Mouse (Mus musculus) heart, embryonic 16.5 days (tissue): ENCODE results near the gene Nucb1. TPM values are rescaled to one million over a fixed set of nuclear protein-coding genes. Genes with fewer than 3 reads are reported as not detected.
"Not testable (repeated sequence)": the region's sequence is repeated elsewhere in the genome, so short reads cannot be mapped to it uniquely, and the experiment has no call there.

Experiments used
- ATAC-seq: fragments of 200-750 bp; cut with Nextera tagmentation; replicated peaks from 2 replicates; pipeline ENCODE4 v1.8.0; 2017; ENCODE audit warnings: moderate number of reproducible peaks; ENCODE audit not compliant: insufficient read depth, low FRiP score; ENCODE audit errors: extremely low read depth
- H3K27ac ChIP-seq: fragments of 300-500 bp; sonication (generic); 2 replicates; pipeline ENCODE4 v1.5.1; 2014; ENCODE audit warnings: mild to moderate bottlenecking, low read length, control low read depth, moderate library complexity
- H3K27me3 ChIP-seq: fragments of 300-500 bp; sonication (generic); 2 replicates; pipeline ENCODE4 v1.6.1; 2014; ENCODE audit warnings: low read length, mixed read lengths; ENCODE audit not compliant: control insufficient read depth, insufficient read depth
- H3K36me3 ChIP-seq: fragments of 300-500 bp; sonication (generic); 2 replicates; pipeline ENCODE4 v1.6.1; 2014; ENCODE audit not compliant: control insufficient read depth, insufficient read depth
- H3K4me1 ChIP-seq: fragments of 300-500 bp; sonication (generic); 2 replicates; pipeline ENCODE4 v1.6.1; 2014; ENCODE audit warnings: low read length, mixed read lengths; ENCODE audit not compliant: control insufficient read depth, insufficient read depth
- H3K4me2 ChIP-seq: fragments of 300-500 bp; sonication (generic); 2 replicates; pipeline ENCODE4 v1.6.1; 2014; ENCODE audit warnings: low read depth, mild to moderate bottlenecking, control low read depth, low read length
- H3K4me3 ChIP-seq: fragments of 300-500 bp; sonication (generic); 2 replicates; pipeline ENCODE4 v1.5.1; 2014; ENCODE audit warnings: mild to moderate bottlenecking, control low read depth, low read length
- H3K9ac ChIP-seq: fragments of 300-500 bp; sonication (generic); 2 replicates; pipeline ENCODE4 v1.6.1; 2014; ENCODE audit warnings: low read length, control low read depth
- H3K9me3 ChIP-seq: fragments of 300-500 bp; sonication (generic); replicated peaks from 2 replicates; pipeline ENCODE4 v1.6.1; 2016; ENCODE audit warnings: low read length; ENCODE audit not compliant: control insufficient read depth
- WGBS: fragments of 180-500 bp; shearing (Covaris S2); extraction: QIAGEN DNeasy Blood & Tissue Kit; methylation state at CpG from one replicate; pipeline ENCODE4 v1.1.7; 2014; 5-methylcytosine and 5-hydroxymethylcytosine counted together
- polyA plus RNA-seq: library from polyadenylated mRNA; unstranded; fragments of >200 nt; fragmentation: Nextera tagmentation; extraction: Ambion mirVana; gene quantifications from 2 replicates; pipeline ENCODE4 v1.2.1, GENCODE M21; 2015

Nucb1 gene
- polyA plus RNA-seq, 1 experiment from 2014 or later = 156 TPM

DNA sequence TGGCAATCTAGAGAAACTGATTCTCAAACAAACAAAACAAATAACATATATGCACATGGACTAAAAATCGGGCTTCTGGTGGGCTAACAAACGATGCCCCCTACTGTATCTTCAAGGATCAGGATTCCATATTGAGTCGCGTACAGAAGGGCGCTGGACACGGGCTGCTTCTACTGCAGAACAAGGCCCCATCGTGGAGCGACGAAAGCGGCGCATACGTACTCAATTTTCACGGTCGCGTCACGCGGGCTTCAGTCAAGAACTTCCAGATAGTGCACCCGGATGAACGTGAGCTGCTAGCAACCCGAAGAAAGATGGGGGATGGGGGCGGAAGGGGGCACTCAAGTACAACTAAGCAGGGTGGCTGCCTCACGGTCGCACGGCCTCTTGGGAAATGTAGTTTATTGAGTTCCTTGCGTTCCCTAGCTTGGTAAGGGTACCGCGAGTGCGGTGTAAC, 11.6 kb upstream of the Nucb1 start:
- no peaks in the 10 kb centered on the region for H3K9me3 ChIP-seq
- H3K4me2 ChIP-seq = peak overlapping the region; percentile 66
- no peaks in the 10 kb centered on the region for H3K27me3 ChIP-seq
- H3K9ac ChIP-seq = peak overlapping the region; percentile 76
- H3K4me3 ChIP-seq = peak overlapping the region; percentile 69
- ATAC-seq = peak; percentile 35
- peaks cover 28% of the 10 kb centered on the region for H3K4me1 ChIP-seq
- no peaks in the 10 kb centered on the region for H3K36me3 ChIP-seq
- under 1% methylated on average over 28 of the region's 28 CpGs for WGBS
- H3K27ac ChIP-seq = peak overlapping the region; percentile 87

DNA sequence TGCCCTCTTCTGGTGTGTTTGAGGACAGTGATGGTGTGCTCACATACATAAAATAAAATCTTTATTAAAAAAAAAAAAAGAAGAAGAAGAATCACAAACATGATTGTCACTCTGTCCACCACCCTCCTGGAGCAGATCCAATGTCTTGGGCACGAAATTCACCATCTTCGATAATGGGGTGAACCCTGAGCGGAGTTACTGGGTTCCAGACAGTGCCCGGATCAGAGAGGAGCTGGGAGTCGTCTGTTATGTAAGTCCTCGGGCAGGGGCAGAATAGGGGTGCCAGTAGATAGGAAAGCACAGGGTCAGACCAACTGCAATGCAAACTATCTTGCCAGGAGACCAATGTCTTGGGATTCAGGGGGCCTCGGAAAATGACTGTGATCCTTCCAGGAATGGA, 10.4 kb upstream of the Nucb1 start:
- Histone ChIP-seq H3K27me3 (no peaks in the 10 kb centered on the region), H3K4me3 (no peak overlapping the region), H3K9ac (no peak overlapping the region), H3K36me3 (no peaks in the 10 kb centered on the region), H3K9me3 (no peaks in the 10 kb centered on the region), H3K4me2 (no peak overlapping the region), H3K27ac (no peak overlapping the region), H3K4me1 (peaks cover 28% of the 10 kb centered on the region)
- WGBS = 93% methylated on average over 7 of the region's 7 CpGs
- no peak for ATAC-seq

DNA sequence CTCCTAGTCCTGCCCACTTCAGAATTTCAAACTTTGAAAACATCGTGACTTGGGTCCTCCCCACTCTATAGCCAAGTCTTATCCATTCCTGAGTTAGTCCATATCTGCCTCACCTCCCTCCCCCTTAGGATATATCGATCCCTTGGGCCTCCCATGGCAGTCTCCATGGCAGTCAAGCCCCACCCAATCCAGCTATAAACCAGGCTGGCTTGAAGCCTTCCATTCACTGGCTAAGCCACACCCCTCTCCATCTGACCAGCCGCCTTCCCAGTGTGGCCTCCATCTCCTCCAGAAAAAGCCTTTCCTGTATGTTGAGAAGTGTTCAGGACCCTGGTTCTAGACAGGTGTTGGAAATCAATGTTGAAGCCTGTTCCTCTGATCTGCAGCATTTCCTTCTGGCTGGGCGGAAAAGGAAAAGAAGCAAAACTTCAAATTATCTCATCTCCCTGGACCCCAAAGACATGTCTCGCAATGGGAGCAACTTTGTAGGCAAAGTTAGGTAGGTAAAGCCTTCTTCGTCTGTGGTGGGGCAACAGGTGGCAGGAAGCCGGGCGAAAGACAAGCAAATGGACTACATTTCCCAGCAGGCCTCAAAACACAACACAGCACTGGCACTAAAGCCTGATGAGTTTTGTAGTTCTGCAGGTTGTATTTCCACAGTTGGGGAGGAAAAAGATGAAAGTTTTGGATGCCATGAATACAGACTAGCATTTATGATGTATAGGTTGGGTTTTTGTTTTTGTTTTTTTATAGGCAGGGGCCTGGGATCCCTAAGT, 9.3 kb upstream of the Nucb1 start:
- no peak overlapping the region for H3K27ac ChIP-seq
- WGBS = 75% methylated on average over 8 of the region's 8 CpGs
- H3K4me1 ChIP-seq = peaks cover 19% of the 10 kb centered on the region
- H3K27me3 ChIP-seq = no peaks in the 10 kb centered on the region
- no peak overlapping the region for H3K9ac ChIP-seq
- H3K36me3 ChIP-seq = no peaks in the 10 kb centered on the region
- H3K4me2 ChIP-seq = no peak overlapping the region
- H3K9me3 ChIP-seq = no peaks in the 10 kb centered on the region
- no peak overlapping the region for H3K4me3 ChIP-seq
- no peak for ATAC-seq

DNA sequence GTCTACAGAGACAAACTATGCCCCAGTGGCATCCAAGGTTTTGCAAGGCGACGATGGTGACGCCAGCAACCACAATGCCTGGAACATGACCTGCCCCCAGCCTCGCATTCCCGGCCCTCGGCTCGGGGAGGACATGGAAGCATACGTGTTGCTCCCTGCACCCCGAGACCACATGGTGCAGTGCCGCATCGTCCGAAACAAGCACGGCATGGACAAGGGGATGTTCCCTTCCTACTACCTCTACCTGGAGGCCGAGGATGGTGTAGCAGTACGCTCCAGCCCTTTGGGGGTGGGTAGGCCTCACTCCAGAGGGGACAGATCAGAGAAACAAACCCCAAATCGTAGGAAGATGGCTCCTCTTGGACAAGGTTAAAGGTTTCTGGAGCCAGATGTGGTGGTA, 8.4 kb upstream of the Nucb1 start:
- Histone ChIP-seq H3K27ac (no peak overlapping the region), H3K4me2 (no peak overlapping the region), H3K9me3 (no peaks in the 10 kb centered on the region), H3K4me1 (peaks cover 14% of the 10 kb centered on the region), H3K9ac (no peak overlapping the region), H3K36me3 (no peaks in the 10 kb centered on the region), H3K4me3 (no peak overlapping the region), H3K27me3 (no peaks in the 10 kb centered on the region)
- ATAC-seq = no peak
- WGBS = 90% methylated on average over 16 of the region's 16 CpGs

DNA sequence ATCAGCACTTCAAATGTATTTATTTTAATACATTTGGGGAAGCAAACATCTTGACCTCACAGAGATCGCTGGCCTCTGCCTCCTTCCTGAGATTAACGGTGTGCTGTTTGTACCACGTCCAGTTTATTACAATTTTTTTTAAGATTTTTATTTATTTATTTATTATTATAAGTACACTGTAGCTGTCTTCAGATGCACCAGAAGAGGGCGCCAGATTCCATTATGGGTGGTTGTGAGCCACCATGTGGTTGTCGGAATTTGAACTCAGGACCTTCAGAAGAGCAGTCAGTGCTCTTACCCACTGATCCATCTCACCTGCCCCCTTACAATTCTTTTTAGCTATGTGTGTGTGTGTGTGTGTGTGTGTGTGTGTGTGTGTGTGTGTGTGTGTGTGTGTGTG, 6.6 kb upstream of the Nucb1 start:
- not testable (repeated sequence) for ATAC-seq, H3K9ac ChIP-seq, H3K27ac ChIP-seq, H3K4me3 ChIP-seq, H3K27me3 ChIP-seq, H3K4me2 ChIP-seq, H3K4me1 ChIP-seq, H3K9me3 ChIP-seq, H3K36me3 ChIP-seq
- 64% methylated on average over 5 of the region's 5 CpGs for WGBS

DNA sequence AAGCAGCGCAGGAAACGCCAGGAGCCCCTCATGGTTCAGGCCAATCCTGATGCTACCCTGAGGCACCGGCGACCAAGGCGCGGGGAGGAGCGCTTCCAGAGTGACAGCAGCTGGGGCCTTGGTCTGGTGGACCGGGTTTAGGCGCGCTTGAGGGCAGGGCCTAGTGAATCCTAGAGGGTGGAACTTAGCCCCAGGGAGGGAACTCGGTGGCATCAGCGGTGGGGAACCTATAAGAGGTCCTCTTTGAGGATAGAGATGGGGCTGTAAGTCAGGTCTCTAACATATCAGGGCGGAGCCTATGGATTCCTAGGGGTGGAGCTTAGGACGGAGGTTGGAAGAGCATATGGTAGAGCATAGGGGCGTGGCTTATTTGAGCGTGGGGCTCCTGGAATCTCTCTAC, 5.2 kb upstream of the Nucb1 start:
- 27% methylated on average over 16 of the region's 16 CpGs for WGBS
- Histone ChIP-seq H3K27me3 (no peaks in the 10 kb centered on the region), H3K36me3 (no peaks in the 10 kb centered on the region), H3K9me3 (no peaks in the 10 kb centered on the region), H3K9ac (no peak overlapping the region), H3K4me3 (no peak overlapping the region), H3K4me2 (0 out of 2 replicates have a peak overlapping the region, but pooled peaks have one; percentile 11), H3K4me1 (no peaks in the 10 kb centered on the region; the same call in 1 of the 2 replicates), H3K27ac (no peak overlapping the region)
- peak; percentile 44 for ATAC-seq

DNA sequence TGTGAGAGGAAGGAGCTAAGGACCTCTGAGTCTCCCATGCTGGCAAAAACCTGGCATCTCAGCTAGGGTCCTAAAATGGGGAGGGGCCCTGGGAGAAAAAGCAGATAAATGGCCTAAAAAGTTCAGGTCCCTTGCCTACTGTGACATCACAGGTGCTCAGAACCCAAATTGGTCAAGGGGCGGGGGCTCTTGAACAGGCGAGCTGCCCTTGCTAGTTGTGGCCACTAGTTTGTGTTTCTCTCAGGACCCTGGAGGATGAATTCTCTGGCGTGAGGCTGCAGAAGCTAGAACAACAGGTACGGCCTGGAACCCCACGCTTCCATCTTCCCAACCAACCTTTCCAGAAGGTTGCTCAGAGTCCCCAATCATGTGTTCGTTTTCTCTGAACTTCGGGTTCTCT, 4.2 kb upstream of the Nucb1 start:
- 87% methylated on average over 7 of the region's 7 CpGs for WGBS
- no peaks in the 10 kb centered on the region for H3K9me3 ChIP-seq
- no peak for ATAC-seq
- H3K4me2 ChIP-seq = no peak overlapping the region
- no peak overlapping the region for H3K27ac ChIP-seq
- no peak overlapping the region for H3K4me3 ChIP-seq
- H3K4me1 ChIP-seq = peaks cover 2% of the 10 kb centered on the region
- no peaks in the 10 kb centered on the region for H3K36me3 ChIP-seq
- no peaks in the 10 kb centered on the region for H3K27me3 ChIP-seq
- no peak overlapping the region for H3K9ac ChIP-seq

DNA sequence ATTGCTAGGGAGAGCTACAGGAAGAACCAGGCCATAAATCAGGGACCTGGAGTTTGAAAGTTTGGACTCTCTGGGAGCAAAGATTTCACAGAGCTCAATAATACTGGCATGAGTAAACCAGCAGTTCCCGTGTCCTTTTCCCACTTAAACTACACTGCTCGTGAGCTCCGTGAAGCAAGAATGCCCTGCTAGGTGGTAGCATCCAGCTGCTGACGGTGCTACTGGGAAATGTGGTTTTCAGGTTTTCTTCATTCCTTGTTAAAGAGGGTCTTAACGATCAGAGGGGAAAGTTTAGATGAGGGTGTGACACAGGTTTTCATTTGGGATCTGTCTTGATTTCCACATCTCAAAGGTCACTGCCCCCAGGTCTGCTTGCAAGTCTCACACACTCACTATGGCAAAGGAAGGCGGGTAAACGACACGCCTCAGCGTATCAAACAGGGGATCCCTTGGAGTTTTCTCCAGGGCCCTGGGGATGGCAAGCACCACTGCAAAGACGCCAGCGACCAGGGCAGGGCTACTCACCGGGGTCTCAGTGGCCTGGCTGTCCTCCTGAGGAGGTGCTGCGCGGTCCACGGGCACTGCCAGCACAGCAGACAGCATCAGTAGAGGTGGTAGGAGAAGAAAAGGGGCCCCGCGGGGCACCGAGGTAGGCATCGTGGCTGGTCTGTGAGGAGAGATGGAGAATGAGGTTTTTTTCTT, 874 bp downstream of the Nucb1 start:
- no peaks in the 10 kb centered on the region for H3K9me3 ChIP-seq
- H3K9ac ChIP-seq = peak overlapping the region; percentile 94
- ATAC-seq = 0 out of 2 replicates have a peak, but pooled peaks have one; percentile 3
- 30% methylated on average over 19 of the region's 19 CpGs for WGBS
- H3K4me1 ChIP-seq = peaks cover 12% of the 10 kb centered on the region
- H3K27me3 ChIP-seq = no peaks in the 10 kb centered on the region
- peak overlapping the region; percentile 91 for H3K4me3 ChIP-seq
- H3K27ac ChIP-seq = peak overlapping the region; percentile 86
- no peaks in the 10 kb centered on the region for H3K36me3 ChIP-seq
- H3K4me2 ChIP-seq = peak overlapping the region; percentile 83

DNA sequence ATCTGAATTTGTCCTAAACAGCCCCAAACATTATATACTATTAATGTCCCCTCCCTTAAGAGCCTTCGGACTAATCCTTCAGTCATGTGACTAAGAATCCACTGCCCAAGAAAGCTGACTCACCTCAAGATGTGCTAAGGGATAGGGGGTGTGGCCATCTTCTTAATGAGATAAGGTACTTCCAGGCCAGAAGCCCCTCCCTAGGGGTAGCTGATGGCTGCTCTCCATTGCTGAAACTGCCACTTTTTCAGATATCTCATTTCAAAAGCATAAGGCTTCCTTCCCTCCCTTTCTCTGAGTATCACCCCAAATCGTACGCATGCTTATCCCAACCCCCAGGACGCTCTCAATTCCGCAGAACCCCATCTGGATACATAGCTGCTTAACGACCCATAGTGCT, 1.6 kb downstream of the Nucb1 start:
- peak overlapping the region; percentile 83; the same call in 1 of the 2 replicates for H3K4me2 ChIP-seq
- ATAC-seq = no peak
- H3K36me3 ChIP-seq = no peaks in the 10 kb centered on the region
- H3K9me3 ChIP-seq = no peaks in the 10 kb centered on the region
- peak overlapping the region; percentile 4; the same call in 1 of the 2 replicates for H3K4me3 ChIP-seq
- no peak overlapping the region for H3K9ac ChIP-seq
- H3K27me3 ChIP-seq = no peaks in the 10 kb centered on the region
- 84% methylated on average over 6 of the region's 6 CpGs for WGBS
- H3K4me1 ChIP-seq = peaks cover 12% of the 10 kb centered on the region
- H3K27ac ChIP-seq = no peak overlapping the region
